Mouse (Mus musculus): ENCODE results near the gene Cib2. TPM values are rescaled to one million over a fixed set of nuclear protein-coding genes. Genes with fewer than 3 reads are reported as not detected.
A peak's percentile ranks its signal among the peaks of the same experiment; 100 is the strongest.

The Cib2 gene
- total RNA-seq, 2 experiments from 2014 or later, result 101 to 109 TPM

DNA sequence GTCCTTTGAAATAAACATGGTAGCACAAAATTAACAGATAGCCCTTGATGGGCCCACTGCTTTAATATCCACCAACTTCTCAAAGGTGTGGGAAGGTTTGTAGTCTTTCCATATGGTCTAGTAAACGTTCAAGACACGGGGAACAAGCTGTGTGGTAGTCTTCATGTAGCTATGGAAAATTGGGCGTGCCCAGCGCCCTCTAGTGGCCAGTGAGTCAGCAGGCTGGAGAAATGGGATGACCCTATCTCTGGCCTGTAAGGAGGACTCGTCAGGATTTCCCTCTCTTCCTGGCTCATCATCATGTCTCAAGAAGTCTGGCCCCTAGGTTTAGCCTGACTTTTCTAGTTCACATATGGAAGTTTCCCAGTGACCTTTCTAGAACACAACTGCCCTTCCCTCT is 12.5 kb downstream of the Cib2 start:
- DNase-seq, result no peak

DNA sequence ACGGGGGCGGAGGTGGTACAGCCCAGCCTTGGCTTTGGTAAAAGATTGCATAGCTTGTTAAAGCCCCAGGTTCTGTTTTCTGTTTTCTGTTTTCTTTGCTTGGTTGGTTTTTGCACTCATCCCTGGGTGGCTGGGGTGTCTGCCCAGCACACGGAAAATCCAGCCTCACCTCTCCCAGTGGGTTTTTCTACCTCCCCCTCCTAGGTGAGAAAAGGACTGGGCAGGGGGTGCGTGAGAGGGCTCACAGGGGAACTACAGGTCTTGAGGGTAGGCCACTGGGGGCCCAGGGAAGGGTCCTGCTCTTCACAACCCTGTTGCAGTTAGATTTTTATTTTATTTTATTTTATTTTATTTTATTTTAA is 15.1 kb downstream of the Cib2 start:
- no peak for DNase-seq

GRCm38 (mm10) chr9:54544212-54544953 is 15.6 kb downstream of the Cib2 start:
- no peak for DNase-seq

GRCm38 (mm10) chr9:54540801-54541200 is 19.2 kb downstream of the Cib2 start:
- DNase-seq, result no peak

- DNase-seq, result no peak
Measured at GRCm38 (mm10) chr9:54538684-54539083, 21.3 kb downstream of the Cib2 start, which contains the start of gene Sh2d7. Gene Sh2d7 (plus strand): TSS chr9:54538984.

DNA sequence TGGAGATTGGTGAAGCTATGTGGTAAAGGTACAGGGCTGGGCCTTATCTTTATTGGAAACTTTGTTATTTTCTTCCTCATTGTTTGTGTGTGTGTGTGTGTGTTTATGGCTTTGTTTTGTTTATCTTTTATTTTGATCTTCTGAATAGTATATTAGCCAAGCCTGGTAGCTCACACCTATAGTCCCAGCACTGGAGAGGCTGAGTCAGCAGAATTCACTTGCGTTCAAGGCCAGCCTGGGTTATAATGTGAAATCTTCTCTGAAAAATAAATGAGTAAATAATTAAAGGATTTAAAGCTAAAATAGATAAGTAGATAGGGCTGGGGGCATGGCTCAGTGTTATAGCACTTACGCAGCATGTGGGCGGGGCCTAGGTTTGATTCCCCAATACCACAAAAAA is 21.8 kb downstream of the Cib2 start:
- no peak for DNase-seq

- no peak for DNase-seq
Measured at GRCm38 (mm10) chr9:54537480-54537879, 22.5 kb downstream of the Cib2 start.

DNA sequence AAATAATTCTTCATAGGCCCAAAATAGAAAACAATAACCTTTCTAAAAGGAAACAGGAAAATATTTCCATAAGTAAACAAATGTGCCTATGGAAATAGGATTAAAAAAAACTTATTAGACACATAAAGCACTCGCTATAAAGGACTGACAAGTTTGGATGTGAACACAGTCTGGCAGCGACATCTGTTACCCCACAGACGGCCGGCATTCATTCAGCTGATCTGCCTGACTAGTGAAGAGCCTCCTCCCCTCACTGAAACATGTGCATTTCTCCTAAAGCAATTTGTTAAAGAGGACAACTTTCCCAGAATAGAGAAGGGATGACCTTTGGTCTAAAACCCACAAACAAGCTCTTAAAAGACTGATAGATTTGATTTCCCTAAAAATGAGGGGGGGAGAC is 23.0 kb downstream of the Cib2 start:
- no peak for DNase-seq

GRCm38 (mm10) chr9:54536236-54536635 is 23.8 kb downstream of the Cib2 start:
- no peak for DNase-seq

DNA sequence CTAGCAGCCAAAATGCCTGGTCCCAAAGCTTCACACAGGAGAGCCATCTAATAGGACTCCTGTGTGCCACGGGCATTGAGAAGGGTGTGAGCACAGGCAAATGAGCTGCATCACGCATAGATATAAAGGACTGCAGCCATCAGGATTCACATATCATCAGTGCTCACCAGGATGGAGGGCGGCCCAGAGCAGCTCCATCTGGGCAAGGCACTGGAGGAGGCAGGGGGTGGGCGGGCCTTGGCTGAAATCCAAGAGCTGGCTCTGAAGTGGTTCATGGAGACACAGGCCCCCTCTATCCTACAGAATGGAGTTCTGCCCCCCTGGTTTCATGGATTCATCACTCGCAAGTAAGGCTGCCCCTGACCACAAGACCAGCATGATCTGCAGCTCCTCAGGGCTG is 26.0 kb downstream of the Cib2 start:
- DNase-seq, result no peak

- DNase-seq, result no peak
Measured at GRCm38 (mm10) chr9:54532926-54533325, 27.1 kb downstream of the Cib2 start.

GRCm38 (mm10) chr9:54531421-54531820 is 28.6 kb downstream of the Cib2 start:
- no peak for DNase-seq

DNA sequence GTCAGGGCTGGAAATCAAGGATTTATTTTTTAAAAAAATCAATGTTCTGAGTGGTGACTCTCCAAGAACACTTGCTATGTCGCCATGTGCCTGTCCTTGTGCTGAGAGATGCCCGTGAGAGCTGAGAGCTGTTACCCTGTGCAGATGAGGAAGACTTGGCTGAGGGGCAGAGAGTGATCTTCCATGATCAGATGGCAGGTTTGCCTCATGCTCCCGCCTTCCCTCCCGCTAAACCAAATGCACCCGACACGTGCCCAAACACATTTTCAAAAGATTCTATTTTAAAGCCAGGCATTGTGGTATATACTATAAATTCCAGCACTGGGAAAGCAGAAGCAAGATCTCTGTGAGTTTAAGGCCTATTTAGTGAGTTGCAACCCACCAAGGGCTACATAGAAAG is 29.2 kb downstream of the Cib2 start:
- DNase-seq, result no peak

DNA sequence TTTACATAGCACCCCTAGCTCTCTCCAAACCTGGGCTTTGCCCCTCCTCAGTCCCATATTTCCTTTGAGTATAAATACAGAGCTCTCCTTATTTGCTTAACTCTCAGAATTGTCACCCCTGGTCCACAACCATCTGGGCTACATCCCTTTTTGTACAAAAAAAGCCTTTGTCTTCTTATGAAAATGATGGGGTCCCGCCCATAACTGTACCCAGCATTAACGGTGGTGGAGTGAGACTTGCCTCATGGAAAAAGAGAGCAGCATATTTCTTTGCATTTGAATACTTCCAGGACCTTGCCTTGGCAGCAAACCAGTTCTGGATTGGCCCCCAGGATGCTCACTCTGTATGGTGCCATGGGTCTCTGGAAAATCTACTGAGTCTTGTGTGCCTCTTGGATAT is 30.1 kb downstream of the Cib2 start:
- no peak for DNase-seq

- DNase-seq, result no peak
Measured at GRCm38 (mm10) chr9:54527694-54528093, 32.3 kb downstream of the Cib2 start.

DNA sequence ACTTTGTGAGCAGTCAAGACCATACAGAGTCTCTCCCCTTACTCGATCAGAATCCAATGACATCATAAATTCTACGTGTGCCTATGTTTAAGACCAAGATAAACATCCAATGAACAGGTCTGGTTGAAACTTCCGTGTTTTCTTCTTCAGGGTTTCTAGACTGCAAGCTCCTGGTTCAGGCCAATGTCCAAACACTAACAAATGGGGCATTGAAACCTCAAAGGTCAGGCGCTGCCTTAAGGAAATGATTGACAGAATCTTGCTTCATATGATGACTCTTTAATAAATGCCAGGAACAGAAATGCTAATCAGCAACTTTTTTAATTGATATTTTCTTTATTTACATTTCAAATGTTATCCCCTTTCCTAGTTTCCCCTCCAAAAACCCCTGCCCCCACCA is 39.7 kb downstream of the Cib2 start:
- no peak for DNase-seq

GRCm38 (mm10) chr9:54518921-54519320 is 41.1 kb downstream of the Cib2 start:
- DNase-seq, result no peak

DNA sequence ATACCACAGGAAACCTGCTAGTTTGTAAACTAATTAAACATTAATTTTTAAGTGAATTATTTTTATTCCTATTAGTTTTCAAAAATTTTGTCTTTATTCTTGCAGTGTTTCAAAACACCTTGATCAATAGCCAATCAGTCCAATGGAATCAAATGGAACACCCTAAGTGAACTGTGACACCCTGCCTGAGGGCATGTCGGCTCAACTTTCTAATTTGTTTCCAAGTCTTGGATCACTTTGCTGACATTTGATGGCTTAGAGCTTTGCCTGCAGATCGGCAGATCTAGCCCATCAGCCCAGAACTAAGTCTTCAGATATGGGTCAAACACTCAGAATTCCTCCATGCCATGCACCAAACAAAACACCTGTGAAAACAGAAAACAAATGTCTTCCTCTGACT is 44.0 kb downstream of the Cib2 start:
- no peak for DNase-seq

DNA sequence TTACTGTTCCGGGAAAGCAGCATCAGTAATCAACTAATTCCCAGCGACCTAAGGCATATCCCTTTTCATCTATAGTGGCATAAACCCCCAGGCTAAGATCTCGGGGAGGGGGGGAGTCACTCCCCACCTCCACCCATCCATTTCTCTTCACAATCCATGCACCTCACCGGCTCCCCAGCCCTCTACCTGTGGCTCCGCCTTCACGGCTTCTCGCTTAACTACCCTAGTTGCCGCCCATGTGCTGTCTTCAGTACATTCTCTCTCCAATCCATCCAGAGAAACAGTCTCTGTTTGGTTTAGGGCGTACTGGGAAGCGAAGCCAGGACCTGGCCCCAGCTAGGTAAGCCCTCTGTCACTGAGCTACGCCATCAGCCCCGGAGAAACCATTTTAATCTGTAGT is 57.1 kb downstream of the Cib2 start:
- no peak for DNase-seq

GRCm38 (mm10) chr9:54502111-54502495 is 57.9 kb downstream of the Cib2 start:
- no peak for DNase-seq

- DNase-seq, result peak; percentile 89
Measured at GRCm38 (mm10) chr9:54501453-54502110, 58.4 kb downstream of the Cib2 start, which contains the start of gene Dmxl2. Gene Dmxl2 (minus strand): TSS chr9:54501626.

DNA sequence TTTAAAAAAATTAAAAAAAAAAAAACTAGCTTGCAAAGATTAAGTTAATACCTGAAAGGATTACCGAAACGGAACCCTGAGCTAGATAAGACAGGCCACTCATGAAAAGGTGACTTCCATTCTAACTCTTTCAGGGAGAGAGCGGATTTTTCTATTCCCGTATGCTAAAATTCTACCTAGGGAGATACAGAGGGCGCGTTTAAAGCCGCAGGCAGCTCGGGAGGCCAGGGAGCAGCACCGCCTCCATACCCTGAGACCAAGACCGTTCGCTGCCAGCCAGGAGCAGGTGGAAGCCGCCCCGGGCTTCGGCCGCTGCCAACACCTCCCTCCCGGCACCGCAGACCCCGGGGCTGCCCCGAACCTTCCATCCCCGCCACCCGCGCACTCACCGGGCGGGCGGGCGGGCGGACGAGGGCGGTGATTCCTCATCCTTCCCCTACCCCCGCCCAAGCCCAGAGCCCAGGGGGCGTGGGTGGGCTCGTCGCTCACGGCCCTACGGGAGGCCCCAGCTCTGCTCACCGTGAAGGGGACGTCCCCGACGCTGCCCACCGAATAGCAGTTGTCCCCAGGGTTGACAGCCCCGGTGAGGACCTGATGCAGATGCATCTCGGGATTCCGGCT is 59.1 kb downstream of the Cib2 start:
- peak; percentile 18 for DNase-seq

GRCm38 (mm10) chr9:54499791-54500190 is 60.2 kb downstream of the Cib2 start:
- no peak for DNase-seq

GRCm38 (mm10) chr9:54499291-54499690 is 60.7 kb downstream of the Cib2 start:
- DNase-seq, result no peak

Data from gastrocnemius, postnatal 25 days (tissue).